Mouse (Mus musculus) left cerebral cortex, adult 2 months (tissue): ENCODE data around the gene Ror2. TPM values are rescaled to one million over a fixed set of nuclear protein-coding genes. Genes with fewer than 3 reads are reported as not detected.

ENCODE experiments used
- DNase-seq, 2 experiments: peaks; one replicate each; pipeline ENCODE4 v3.0.0; 2021 to 2022; ENCODE audit warnings: low spot score in 2 of 2, mixed read lengths in 1 of 2; ENCODE audit errors: extremely low spot score in 1 of 2
- H3K27ac ChIP-seq: fragments of 200-600 bp; 2 replicates; pipeline ENCODE4 v1.8.1; 2022
- H3K4me3 ChIP-seq: fragments of 200-600 bp; 2 replicates; pipeline ENCODE4 v1.8.1; 2022
- CTCF ChIP-seq: fragments of 200-600 bp; IDR thresholded peaks from 2 replicates; pipeline ENCODE4 v1.8.1; 2022; ENCODE audit warnings: antibody characterized with exemption, mild to moderate bottlenecking, moderate library complexity
- intact Hi-C: fragments of 180-260 bp; cut with DNase I; formaldehyde crosslinking; loops from one replicate; pipeline ENCODE4 v1.15.1; 2025
- total RNA-seq, 2 experiments: library from RNA; stranded (reverse); gene quantifications; 2 replicates each; pipeline ENCODE4 v1.2.3; 2021

Ror2 gene
- total RNA-seq, 2 experiments from 2014 or later: 1.0 to 1.4 TPM

DNA sequence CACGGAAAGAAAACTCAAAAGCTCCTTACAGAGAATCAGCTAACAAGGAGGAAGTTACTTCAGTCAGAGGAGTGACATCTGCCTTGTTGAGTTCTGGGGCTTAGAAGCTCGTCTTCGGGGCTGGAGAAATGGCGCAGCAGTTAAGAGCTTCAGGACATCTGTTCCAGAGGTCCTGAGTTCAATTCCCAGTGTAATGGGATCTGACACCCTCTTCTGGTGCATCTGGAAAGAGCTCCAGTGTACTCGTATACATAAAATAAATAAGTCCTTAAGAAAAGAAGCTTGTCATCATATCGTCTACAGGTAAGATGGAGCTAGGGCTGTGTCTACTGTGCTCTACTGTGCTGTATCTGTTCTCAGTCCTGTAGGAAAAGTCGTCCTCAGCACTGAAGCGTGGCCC is 19.3 kb upstream of the Ror2 start:
- no peak for DNase-seq
- intact Hi-C loops: no loop called here
- Histone ChIP-seq H3K4me3 (no peak overlapping the region), H3K27ac (no peak overlapping the region)
- TF ChIP-seq CTCF: no peak; the same call in 1 of the 2 replicates

DNA sequence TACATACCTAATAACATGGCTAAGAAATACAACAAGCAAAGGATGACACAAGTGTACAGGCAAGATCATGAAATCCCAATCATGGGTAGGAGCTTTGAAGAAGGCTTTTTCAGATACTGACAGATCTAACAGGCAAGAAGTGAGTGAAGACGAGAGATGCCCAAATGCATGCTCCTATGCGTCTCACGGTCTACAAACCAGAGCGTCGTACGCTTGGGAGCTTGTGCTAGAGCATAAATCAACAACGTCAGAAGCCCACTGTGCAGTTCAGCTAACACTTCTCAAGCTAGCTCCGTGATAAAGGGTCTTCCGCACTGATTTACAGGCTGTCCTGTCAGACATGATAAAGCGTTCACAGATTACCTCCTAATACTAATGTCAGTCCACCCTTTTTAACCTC is 16.8 kb upstream of the Ror2 start:
- DNase-seq: no peak
- H3K4me3 ChIP-seq: no peak overlapping the region
- no peak for TF ChIP-seq CTCF
- intact Hi-C loops: no loop called here
- no peak overlapping the region for H3K27ac ChIP-seq

DNA sequence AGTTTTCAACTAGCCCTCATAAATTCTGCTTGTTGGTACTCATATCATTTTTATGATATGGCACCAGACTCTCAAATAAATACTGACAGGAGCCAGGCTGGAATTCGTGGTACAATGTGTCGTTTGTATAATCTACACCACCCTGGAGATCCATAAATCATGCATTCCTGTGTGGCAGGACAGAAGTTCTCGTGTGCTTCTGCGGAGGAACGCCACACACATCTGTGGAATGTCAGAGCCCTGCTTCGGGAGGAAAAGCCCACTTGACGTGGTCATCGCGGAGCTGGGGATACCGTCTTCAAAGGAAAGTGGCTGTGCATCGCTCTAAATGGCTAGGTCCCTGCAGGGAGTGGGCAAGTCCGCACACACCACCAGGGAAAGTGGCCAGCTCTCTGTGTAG is 7.1 kb upstream of the Ror2 start:
- H3K4me3 ChIP-seq: no peak overlapping the region
- DNase-seq: no peak
- intact Hi-C loops: no loop called here
- H3K27ac ChIP-seq: no peak overlapping the region
- TF ChIP-seq CTCF: no peak

DNA sequence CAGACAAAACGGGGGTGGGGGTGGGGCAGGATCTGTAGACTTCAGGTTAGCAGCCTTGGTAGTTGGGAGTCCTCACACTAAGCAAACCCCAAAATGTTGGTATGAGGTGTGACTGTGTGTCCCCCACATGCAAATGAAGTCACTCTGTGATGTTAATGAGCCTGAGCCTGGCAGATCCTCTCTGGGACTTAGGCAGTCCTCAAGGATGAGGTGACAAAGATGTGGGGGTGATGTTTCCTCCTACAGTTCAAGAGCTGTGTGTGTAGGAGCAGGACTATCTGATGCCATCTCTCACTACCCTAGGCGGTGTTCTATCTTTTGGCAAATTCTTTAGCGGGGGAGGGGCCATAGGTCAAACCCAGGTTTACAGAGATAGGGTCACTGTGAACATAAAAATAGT is 6.3 kb upstream of the Ror2 start:
- no peak for TF ChIP-seq CTCF
- no peak for DNase-seq
- intact Hi-C loops: no loop called here
- no peak overlapping the region for H3K27ac ChIP-seq
- H3K4me3 ChIP-seq: no peak overlapping the region

DNA sequence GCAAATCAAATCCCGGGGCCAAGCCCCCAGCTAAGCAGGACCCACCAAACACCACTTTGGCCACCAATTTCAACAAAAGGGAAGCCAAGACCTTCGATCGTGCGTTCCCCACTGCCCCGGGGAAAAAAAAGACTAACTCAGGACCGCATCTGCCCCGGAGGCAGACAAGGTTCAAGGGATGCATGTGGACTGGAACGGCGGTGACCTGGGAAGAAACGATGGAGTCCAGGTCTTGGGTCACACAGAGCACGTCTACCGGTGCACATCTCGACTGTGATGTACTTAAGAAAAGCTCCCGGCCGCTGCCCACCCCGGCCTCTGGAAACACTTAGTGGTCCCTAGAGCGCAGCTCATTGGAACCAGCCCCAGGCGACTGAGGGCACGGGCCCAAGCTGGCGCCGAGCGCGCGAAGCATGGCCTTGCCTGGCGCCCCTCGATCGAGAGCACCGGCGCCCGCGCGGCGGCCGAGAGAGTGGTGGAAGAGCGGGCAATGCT is 616 bp downstream of the Ror2 start:
- DNase-seq: no peak
- Histone ChIP-seq H3K27ac (no peak overlapping the region), H3K4me3 (peak overlapping the region; percentile 40)
- TF ChIP-seq CTCF: no peak
- intact Hi-C loops: no loop called here

DNA sequence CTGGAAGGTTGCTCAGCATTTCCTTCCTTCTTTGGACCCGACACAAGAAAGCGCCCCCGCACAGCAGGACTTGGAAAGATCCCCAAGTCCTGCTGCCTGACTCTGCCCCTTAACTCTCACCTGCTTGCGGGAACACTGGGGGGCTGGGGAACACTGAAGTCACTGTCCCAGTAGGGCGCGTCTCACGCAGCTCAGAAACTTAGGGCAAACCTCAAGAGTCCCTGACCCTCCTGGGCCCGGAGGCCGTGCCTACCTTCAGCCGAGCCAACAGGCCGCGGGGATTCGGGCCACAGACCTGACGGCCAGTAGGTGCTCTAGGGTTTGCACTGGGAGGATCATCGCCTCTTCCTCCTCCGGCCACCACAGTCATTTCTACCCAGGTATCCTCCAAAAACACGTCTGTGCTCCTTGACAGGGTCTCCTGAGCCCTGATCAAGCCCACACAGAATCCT is 1.2 kb downstream of the Ror2 start:
- intact Hi-C loops: no loop called here

DNA sequence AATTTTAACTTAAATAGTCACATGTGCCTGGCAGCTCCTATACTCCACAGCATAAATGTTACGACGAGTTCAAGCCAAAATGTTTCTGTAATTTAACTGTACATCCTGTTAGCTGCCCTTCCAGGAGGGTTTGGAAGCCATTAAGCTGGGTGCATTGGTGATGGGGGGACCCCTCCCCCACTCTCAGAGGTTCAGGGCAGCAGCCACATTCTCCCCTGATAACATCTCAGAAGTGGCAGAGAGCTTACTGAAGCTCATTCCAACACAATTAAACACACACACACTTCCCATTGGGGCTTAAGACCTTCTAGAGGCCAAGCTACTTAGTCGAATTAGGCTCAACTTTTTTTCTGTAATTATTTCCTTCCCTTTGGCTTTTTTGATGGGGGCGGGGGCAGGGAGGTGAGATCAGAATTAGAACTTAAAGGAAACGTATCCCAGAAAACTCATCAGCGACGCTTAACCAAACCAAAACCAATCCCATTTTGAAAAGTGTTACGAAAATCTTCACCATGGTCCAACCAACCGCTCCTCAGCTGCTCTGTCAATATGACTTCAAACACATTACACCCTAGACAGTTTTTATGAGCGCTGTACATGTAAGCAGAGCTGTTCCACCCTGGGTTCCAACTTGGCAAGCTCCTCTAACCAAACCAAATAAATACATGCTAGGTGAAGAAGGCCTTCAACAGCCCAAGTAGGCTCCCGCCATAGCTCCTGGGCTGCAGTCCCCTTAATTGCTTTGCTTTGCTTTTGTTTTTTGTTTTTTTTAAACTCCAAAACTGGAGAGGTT is 4.1 kb downstream of the Ror2 start:
- DNase-seq: no peak
- H3K4me3 ChIP-seq: no peak overlapping the region
- no peak for TF ChIP-seq CTCF
- intact Hi-C loops: no loop called here
- H3K27ac ChIP-seq: no peak overlapping the region

More for the DNA sequence above, 1.2 kb downstream of the Ror2 start:
- Histone ChIP-seq H3K27ac (no peak overlapping the region), H3K4me3 (peak overlapping the region; percentile 11; the same call in 1 of the 2 replicates)
- no peak for TF ChIP-seq CTCF
- DNase-seq: no peak

DNA sequence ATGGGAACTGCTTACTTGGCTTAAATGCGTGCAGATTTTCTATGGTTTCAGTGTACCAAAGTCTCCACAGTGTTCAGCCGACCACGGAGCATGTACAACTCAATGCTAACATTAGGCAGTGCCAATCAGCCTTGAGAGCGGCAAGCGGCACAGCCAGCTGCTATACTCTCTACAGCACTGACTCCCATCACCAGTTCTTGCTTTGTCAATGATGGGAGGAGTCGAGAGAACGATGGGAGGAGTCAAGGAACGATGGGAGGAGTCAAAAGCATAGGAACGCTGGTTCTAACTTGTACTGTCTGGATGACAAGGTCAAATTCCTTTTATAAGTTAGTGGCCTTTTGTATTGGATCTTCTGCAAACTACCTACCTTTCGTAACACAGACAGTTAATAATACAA is 7.0 kb downstream of the Ror2 start:
- TF ChIP-seq CTCF: no peak

DNA sequence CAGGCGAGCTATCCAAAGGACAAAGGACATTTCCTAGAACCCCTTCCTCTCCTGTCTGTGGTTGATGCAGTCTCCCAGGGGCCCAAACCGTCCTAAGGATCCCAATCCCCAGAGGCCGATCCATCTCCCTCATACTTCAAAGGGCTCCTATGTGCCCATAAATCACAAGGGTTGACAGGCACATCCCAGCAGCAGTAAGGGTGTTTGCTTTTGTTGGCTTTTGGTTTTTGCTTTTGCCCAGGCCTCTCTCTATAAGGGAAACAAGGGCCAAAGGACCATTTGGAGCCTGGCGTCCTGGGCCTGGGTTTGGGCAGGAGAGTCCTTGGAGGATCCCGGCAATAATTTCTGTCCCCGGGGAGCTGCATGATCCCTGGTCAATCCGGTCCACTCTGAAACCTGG is 9.5 kb downstream of the Ror2 start:
- Histone ChIP-seq H3K4me3 (no peak overlapping the region), H3K27ac (no peak overlapping the region)
- DNase-seq: no peak
- intact Hi-C loops: no loop called here
- no peak for TF ChIP-seq CTCF

More for the DNA sequence above, 7.0 kb downstream of the Ror2 start:
- no peak overlapping the region for H3K27ac ChIP-seq
- DNase-seq: no peak
- intact Hi-C loops: no loop called here
- no peak overlapping the region for H3K4me3 ChIP-seq

DNA sequence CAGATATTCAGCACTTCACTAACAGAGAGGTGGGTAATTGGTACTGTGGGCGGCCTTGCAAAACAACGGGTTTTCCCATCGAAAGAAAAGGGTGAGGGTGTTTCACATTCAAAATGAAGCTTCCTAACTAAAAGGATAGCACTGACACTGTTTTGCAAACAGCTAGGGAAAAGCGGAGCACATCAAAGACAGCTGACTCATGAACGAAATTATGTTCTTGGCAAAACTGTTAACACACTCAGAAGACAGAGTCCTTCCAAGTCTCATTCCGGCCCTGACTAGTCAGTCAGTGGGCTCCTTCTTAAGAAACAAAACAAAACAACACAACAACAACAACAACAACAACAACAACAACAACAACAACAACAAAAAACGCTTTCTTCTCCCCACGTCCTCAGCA is 10.1 kb downstream of the Ror2 start:
- intact Hi-C loops: no loop called here
- no peak overlapping the region for H3K4me3 ChIP-seq
- H3K27ac ChIP-seq: no peak overlapping the region
- TF ChIP-seq CTCF: no peak
- peak in 1 of 2 experiments; percentile 10 for DNase-seq

DNA sequence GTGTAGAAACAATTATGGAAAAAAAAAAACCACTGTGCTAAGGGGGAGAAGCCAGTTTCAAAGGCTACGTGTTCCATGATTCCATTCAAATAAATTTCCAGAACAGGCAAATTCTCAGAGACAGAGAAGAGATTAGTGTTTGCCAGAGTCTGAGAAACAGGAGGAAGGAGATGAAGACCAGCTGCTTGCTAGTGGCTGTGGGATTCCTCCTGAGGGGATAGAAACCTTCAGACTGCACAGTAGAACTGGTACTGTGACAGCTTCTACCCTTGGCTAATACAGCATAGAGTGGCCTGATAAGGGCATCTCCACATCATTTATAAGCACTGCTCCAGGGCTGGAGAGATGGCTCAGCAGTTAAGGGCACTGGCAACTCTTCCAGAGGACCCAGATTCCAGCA is 11.2 kb downstream of the Ror2 start:
- no peak for TF ChIP-seq CTCF
- no peak for DNase-seq
- H3K4me3 ChIP-seq: no peak overlapping the region

DNA sequence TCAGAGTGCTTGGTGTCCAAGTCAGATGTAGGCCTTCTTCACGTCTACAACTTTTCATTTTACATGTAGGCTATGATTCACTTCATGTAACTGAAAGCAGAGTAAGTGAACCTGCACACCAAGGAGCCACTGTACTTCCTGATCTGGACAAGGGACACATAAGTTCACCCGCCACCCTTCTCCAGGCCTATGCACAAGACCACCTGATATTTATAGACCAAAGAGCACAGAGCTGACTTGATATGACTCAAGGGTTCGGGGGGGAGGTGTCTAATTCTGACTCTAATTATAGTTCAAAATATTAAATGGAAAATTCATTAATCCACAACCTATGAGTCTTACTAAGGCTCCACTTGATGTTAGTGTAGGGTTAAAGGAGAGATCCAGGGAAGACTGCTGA is 14.3 kb downstream of the Ror2 start:
- DNase-seq: no peak
- intact Hi-C loops: no loop called here
- Histone ChIP-seq H3K27ac (no peak overlapping the region), H3K4me3 (no peak overlapping the region)
- no peak for TF ChIP-seq CTCF

More for the DNA sequence above, 11.2 kb downstream of the Ror2 start:
- H3K27ac ChIP-seq: no peak overlapping the region
- intact Hi-C loops: no loop called here

DNA sequence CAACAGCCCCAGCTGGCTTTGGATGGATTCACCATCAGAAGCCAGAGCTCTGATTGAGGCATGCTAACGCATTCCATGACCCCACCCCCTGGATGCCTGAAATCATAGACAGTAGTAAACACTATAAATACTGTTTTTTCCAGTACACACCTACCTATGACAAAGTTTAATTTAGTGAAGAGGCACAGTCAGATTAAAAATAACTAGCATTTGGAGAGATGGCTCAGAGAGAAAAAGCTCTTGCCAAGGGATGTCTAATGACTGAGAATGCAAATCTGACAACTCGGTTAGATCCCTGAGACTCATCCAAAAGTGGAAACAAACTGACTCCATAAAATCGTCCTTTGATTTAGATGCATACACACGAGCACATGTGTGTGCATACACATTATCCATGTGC is 15.4 kb downstream of the Ror2 start:
- no peak for TF ChIP-seq CTCF
- intact Hi-C loops: no loop called here
- Histone ChIP-seq H3K4me3 (no peak overlapping the region), H3K27ac (no peak overlapping the region)
- no peak for DNase-seq
